Mouse (Mus musculus) megakaryocyte, embryonic 14.5 days (primary cell): ENCODE data around the gene Tmem151b. TPM values are rescaled to one million over a fixed set of nuclear protein-coding genes. Genes with fewer than 3 reads are reported as not detected.

Source experiments
- H3K27me3 ChIP-seq: replicated peaks from 2 replicates; pipeline ENCODE3; 2012; ENCODE audit warnings: inconsistent platforms
- H3K36me3 ChIP-seq: replicated peaks from 2 replicates; pipeline ENCODE3; 2012; ENCODE audit warnings: low read length, inconsistent platforms, mixed read lengths
- H3K4me1 ChIP-seq: 2 replicates; pipeline ENCODE4 v1.6.1; 2012; ENCODE audit warnings: inconsistent platforms
- H3K4me3 ChIP-seq: replicated peaks from 2 replicates; pipeline ENCODE3; 2012; ENCODE audit warnings: moderate library complexity, mild to moderate bottlenecking, inconsistent platforms
- H3K9me3 ChIP-seq: 2 replicates; pipeline ENCODE4 v1.6.1; 2012; ENCODE audit warnings: inconsistent platforms
- FLI1 ChIP-seq: IDR thresholded peaks from 2 replicates; pipeline ENCODE4 v1.6.1; 2012; ENCODE audit warnings: low read length, inconsistent platforms, mixed read lengths
- GATA1 ChIP-seq: IDR thresholded peaks from 3 replicates; pipeline ENCODE4 v1.6.1; 2012; ENCODE audit warnings: mixed read lengths, low read length, inconsistent platforms, borderline replicate concordance
- polyA plus RNA-seq: library from polyadenylated mRNA; stranded (reverse); fragments of >175 nt; gene quantifications from 2 replicates; pipeline ENCODE4 v1.2.3, GENCODE M21; 2012; ENCODE audit warnings: low replicate concordance; ENCODE audit not compliant: insufficient read depth

The Tmem151b gene
- polyA plus RNA-seq, 1 experiment = 0.93 TPM

GRCm38 (mm10) chr17:45498397-45498796 lies 51.1 kb downstream of the Tmem151b start:
- TF ChIP-seq FLI1 (no peak), GATA1 (no peak)
- H3K27me3 ChIP-seq = peaks cover 53% of the 10 kb centered on the region
- no peaks in the 10 kb centered on the region for H3K36me3 ChIP-seq
- no peak overlapping the region for H3K4me3 ChIP-seq
- H3K9me3 ChIP-seq = no peaks in the 10 kb centered on the region
- peaks cover 24% of the 10 kb centered on the region for H3K4me1 ChIP-seq

- no peaks in the 10 kb centered on the region for H3K9me3 ChIP-seq
- no peaks in the 10 kb centered on the region for H3K36me3 ChIP-seq
- peaks cover 62% of the 10 kb centered on the region for H3K27me3 ChIP-seq
- H3K4me3 ChIP-seq = no peak overlapping the region
- H3K4me1 ChIP-seq = peaks cover 12% of the 10 kb centered on the region; the same call in 1 of the 2 replicates
- TF ChIP-seq FLI1 (no peak), GATA1 (no peak)
Observed at GRCm38 (mm10) chr17:45495398-45495797, 54.1 kb downstream of the Tmem151b start.

Other genes starting within 250 kb of the Tmem151b start
- 2.4 and 5.3 TPM in 2 replicates for gene Cdc5l, start 115.9 kb downstream of the Tmem151b start, polyA plus RNA-seq
- 0.34 TPM in 1 of 2 replicates, not detected in the other for gene Spats1, start 74.3 kb downstream of the Tmem151b start, polyA plus RNA-seq
- 12.6 and 19.9 TPM in 2 replicates for gene Aars2, start 42.8 kb downstream of the Tmem151b start, polyA plus RNA-seq
- 0.12 TPM in 1 of 2 replicates, not detected in the other for gene Tcte1, start 26.2 kb downstream of the Tmem151b start, polyA plus RNA-seq
- 9.1 and 12.3 TPM in 2 replicates for gene Nfkbie, start 6.0 kb upstream of the Tmem151b start, polyA plus RNA-seq
- gene Slc35b2, start 14.2 kb upstream of the Tmem151b start, polyA plus RNA-seq = 24.8 and 30.6 TPM in 2 replicates
- 292 and 435 TPM in 2 replicates for gene Hsp90ab1, start 23.6 kb upstream of the Tmem151b start, polyA plus RNA-seq
- 24.7 TPM in 1 of 2 replicates, not detected in the other for gene Slc29a1, start 49.9 kb upstream of the Tmem151b start, polyA plus RNA-seq
- not detected in 2 replicates for gene Mymx, start 52.4 kb upstream of the Tmem151b start, polyA plus RNA-seq
- gene Capn11, start 109.6 kb upstream of the Tmem151b start, polyA plus RNA-seq = not detected in 2 replicates
- gene Mrpl14, start 136.6 kb upstream of the Tmem151b start, polyA plus RNA-seq = 106 and 372 TPM in 2 replicates
- 22.7 and 26.5 TPM in 2 replicates for gene Tmem63b, start 137.2 kb upstream of the Tmem151b start, polyA plus RNA-seq
- 1.3 TPM in 1 of 2 replicates, not detected in the other for gene 1600014C23Rik, start 184.2 kb upstream of the Tmem151b start, polyA plus RNA-seq